Mouse (Mus musculus) layer of hippocampus, postnatal 36 days (tissue): Measurements from ENCODE around the gene Fgf11. TPM values are rescaled to one million over a fixed set of nuclear protein-coding genes. Genes with fewer than 3 reads are reported as not detected.

ENCODE experiments used
- DNase-seq, 2 experiments: peaks; one replicate each; pipeline ENCODE4 v3.0.0; 2022
- total RNA-seq, 2 experiments: library from RNA; stranded (reverse); gene quantifications; 2 replicates each; pipeline ENCODE4 v1.2.3; 2021

Fgf11 gene
- total RNA-seq, 2 experiments from 2014 or later = 29.2 to 31.6 TPM

GRCm38 (mm10) chr11:69815155-69815554, 13.5 kb upstream of the Fgf11 start, which contains the start of gene Gm39566:
Gm39566 (minus strand) TSS chr11:69815298.
- DNase-seq = no peak

DNA sequence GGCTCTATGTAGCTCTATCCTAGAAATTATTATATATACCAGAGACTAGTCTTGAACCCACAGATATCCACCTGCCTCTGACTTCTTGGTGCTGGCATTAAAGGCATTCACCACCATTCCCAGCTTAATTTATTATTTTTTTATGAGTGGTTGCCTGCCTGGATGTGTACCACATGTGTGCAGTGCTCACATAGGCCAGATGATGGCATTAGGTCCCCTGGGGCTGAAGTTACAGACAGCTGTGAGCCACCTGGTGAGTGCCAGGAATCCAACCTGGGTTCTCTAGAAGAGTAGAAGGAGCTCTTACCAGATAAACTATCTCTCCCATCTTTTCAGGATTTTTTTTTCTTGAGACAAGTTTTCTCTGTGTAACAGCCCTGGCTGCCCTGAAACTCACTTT, 8.6 kb upstream of the Fgf11 start:
- no peak for DNase-seq

DNA sequence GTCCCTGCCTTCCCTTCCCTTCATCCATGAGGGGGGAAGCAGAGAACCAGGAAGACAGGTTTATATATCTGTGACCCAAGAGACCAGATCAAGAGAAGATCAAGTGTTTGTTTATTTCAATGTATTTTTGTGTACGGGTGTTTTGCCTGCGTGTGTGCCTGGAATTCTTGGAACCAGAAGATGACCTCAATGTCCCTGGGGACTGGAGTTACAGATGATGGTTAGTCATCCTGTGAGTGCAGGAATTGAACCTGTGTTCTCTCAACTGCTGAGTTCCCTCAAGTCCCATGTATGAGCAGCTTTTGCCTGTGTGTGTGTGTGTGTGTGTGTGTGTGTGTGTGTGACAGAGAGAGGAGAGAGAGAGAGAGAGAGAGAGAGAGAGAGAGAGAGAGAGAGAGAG, 6.0 kb upstream of the Fgf11 start:
- DNase-seq = no peak

GRCm38 (mm10) chr11:69806378-69806777, 4.7 kb upstream of the Fgf11 start:
- DNase-seq = no peak

GRCm38 (mm10) chr11:69804972-69805909, 3.6 kb upstream of the Fgf11 start, which contains the start of gene Tmem102:
Tmem102 (minus strand) TSS chr11:69805624.
- no peak for DNase-seq

DNA sequence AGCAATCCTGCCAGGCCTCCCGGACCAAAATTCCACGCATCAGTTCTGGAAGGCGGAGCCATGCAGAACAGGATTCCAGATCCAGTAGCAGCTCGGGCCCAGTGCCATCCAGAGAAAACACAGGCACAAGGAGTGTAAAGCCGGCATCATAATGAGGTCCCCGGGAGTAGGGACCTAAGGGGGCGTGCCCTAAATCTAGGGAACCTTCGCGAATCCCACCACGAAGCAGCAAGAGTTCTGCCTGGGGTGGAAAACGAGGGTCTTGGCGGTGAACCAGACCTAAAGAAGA, 2.9 kb upstream of the Fgf11 start:
- no peak for DNase-seq

DNA sequence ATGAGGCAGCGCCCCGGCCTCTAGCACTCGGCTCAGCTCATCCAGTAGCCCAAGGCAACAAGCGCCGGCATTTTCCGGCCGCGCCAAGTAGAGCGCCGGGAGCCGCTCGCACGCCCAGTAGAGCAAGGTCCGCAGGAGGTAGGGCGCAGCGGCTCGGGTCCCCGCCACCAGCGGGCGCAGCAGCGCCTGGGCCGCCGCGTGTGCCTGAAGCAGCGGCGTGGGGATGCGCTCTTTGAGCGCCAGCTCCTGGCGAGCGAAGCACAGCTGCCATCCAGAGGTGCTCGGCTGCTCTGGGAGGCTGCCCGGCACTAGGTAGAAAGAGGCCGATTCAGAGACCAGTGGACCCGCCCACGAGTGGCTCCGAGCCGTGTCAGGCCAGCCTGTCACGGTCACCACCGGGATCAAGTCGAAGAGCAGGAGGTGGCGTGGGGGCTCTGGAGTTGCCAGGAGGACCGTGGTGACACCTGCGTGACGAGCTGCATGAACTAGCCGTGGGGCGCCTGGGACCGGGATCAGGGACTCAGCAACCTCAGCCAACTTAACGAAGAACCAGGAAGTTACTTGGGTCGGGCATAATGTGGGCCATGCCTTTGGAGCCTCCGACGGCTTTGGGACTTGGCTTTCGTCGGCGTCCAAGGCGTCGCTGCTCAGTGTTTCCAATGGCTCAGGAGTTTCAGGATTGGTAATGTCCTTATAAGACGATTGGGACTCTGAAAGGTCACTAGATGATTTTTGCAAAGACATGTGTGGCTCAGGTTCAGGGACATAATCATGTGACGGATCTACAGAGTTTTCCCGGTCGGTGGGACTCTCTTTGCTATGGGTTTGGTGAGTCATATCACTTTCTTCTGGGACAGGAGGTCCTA, 2.4 kb upstream of the Fgf11 start:
- DNase-seq = peak; percentile 58 to 70

GRCm38 (mm10) chr11:69803328-69803727, 1.7 kb upstream of the Fgf11 start:
- DNase-seq = no peak

- DNase-seq = peak; percentile 85 to 86
Observed at GRCm38 (mm10) chr11:69802648-69803105, 1.0 kb upstream of the Fgf11 start.

DNA sequence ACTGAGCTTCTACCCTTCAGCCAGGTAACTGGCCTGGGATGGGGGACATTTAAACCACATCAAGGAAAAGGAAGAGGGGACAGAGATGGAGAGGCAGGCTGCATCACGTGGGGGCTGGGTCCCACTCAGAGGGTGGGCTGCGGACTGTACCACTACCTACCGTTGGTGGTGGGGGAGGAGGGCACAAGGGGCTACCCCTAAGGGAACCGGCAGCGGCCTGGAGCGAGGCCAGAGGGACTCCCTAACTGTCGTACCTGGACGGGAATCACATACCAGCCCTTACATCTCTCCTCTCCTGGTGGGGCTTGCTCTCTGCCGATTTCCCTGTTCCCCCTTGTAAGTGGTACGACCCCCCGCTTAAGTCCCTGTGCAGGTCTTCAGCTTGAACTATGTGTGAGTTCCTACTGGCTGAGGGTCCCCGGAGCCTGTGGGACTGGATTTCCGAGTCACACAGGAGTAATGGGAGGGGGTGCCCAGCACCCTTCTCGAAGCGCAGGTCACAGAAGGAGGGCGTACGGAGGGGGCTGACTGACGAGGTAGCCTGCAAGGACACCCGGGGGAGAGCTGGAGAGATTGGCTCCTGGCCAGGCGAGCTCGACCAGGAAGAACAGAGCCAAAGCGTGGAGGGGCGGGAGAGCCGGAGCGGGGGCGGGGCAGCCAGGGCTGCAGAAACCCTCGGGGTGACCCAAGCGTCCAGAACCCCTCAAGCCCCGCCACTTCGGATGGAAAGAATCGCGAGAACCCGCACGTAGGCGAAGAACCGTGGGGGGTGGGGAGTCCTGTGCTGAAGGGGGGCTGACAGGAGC, 1.1 kb downstream of the Fgf11 start:
- peak; percentile 43 to 45 for DNase-seq

DNA sequence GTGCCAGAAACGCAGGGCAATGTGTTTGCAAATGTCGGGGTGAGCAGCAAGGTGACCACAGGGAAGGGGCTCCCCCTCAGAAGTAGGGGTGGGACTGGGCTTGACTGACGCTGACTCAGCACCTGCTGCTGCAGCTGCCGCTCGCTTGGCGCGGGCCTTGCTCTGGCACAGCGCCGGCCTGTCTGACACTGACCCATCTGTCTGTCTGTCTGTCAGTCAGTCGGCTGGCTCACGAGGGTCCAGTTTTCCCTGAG, 1.6 kb downstream of the Fgf11 start:
- DNase-seq = peak in 1 of 2 experiments; percentile 45

- no peak for DNase-seq
Observed at GRCm38 (mm10) chr11:69799394-69800137, 2.1 kb downstream of the Fgf11 start.

GRCm38 (mm10) chr11:69797924-69798323, 3.7 kb downstream of the Fgf11 start:
- no peak for DNase-seq

DNA sequence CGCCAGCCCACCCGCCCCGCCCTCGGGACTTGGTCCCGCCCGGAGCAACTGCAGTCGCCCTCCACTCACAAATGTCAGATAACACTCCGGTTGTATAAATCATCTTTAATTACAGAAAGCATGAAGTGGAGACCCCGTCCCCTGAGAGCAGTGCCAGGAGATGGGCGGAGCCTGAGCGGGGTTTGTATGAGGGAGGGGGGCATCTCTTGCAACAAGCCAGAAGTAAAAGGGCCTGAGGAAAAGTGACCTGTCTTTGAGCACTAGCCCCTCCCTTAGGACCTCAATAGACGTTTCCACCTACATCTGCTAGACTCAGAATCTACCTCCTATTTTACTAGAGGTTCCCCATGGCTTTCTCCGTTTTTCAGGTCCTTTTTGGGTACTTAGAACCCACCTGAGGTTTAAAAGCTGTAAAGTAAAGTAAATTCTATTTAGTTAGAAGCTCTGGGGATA, 5.6 kb downstream of the Fgf11 start:
- no peak for DNase-seq

DNA sequence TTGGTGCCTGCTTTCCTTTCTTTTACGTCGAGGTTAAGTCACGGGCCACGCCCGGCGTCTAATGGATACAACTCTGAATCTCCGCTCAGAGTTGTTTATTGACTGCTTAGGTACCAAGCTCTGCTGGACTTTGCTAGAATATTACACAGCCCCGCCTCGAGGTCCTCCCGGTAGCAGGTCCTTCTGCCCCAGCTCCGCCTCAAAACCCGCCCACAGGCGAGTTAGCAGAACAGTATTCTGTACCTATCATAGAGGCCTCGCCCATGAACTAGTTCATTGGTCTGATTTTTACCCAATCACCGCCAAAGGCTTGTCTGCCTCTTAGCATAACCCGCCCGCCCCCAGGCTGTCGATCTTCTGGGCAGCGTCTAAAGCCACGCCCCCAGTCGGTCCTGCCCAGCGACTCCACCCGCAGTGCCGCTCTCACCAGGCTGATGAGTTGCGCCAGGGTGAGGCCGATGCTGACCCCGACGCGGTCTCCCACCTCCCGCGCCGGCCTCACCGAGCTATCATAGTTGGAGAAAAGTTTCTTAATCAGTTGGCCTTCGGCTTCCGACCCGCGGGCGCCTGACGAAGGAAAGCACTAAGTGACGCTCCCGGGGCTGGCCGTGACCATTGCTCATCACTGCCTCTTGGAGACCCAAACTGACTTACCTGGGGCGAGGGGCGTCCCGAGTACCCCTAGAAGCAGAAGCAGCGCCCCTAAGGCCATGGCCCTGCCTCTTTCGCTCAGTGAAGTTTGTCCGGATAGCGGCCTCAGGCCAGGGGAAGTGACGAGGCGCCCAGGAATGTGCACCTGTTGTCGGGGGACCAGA, 6.3 kb downstream of the Fgf11 start, which contains the start of gene Chrnb1:
TSS of gene Chrnb1 (minus strand) at position 776 of the 815 bp plus-strand sequence.
- DNase-seq = peak; percentile 86 to 91

- DNase-seq = no peak
Observed at GRCm38 (mm10) chr11:69793429-69793828, 8.2 kb downstream of the Fgf11 start.

DNA sequence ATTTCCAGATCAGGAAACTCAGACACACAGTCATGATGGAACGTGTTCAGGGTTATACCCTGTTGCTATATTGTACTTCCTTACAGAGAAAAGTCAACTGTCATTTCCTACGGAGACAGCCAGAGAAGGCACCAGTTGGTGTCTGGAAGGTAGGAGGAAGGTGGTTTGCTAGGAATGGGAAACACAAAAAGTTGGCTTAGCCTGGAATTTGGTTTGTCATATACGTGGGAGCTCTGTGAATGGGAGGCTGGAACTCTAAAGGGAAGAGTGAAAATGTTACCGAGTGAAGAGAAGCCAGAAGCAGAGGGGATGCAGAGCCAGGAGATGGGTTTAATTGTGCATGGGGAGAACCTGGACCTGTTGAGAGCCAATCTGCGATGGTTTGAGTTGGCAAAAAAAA, 10.2 kb downstream of the Fgf11 start:
- DNase-seq = no peak

GRCm38 (mm10) chr11:69789431-69789830, 12.2 kb downstream of the Fgf11 start:
- no peak for DNase-seq

GRCm38 (mm10) chr11:69787306-69787705, 14.4 kb downstream of the Fgf11 start:
- DNase-seq = no peak

GRCm38 (mm10) chr11:69784793-69785272, 16.8 kb downstream of the Fgf11 start:
- DNase-seq = no peak

DNA sequence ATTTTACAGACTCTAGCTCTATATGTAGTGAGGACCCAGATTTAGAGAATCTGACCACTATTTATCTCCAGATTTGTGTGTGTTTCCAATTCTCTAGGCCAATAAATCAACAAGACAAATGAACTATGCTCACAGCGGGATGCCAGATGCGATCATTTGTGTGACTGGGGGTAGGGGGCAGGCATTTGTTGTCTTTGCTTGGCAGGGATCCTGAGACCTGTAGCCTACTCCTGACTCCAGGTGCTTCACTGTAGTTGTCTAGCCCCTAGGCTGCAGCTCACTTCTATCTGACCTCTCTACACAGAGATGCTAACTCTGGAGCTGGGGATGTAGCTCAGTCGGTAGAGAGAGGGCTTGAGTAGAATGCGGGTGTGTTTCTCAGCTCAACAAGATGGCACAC, 19.8 kb downstream of the Fgf11 start:
- DNase-seq = no peak
